Mouse (Mus musculus) megakaryocyte-erythroid progenitor cell, adult 5-6 weeks (primary cell): ENCODE results near the gene Eloa. TPM values are rescaled to one million over a fixed set of nuclear protein-coding genes. Genes with fewer than 3 reads are reported as not detected.
"Not testable (repeated sequence)": the region's sequence is repeated elsewhere in the genome, so short reads cannot be mapped to it uniquely, and the experiment has no call there.

ENCODE experiments used
- ATAC-seq: replicated peaks from 2 replicates; pipeline ENCODE4 v1.8.0; 2016; ENCODE audit warnings: mild to moderate bottlenecking, inconsistent platforms; ENCODE audit not compliant: severe bottlenecking, poor library complexity, low FRiP score, low TSS enrichment
- total RNA-seq, 2 experiments: library from RNA; stranded (forward) in 1 of 2; stranded (reverse) in 1 of 2; fragments of 200-1000, 215-1000 nt in 1 of 2; fragments of >200 nt in 1 of 2; fragmentation: Nextera tagmentation in 1 of 2; gene quantifications; 2 replicates each; pipeline ENCODE4 v1.2.3; 2014 to 2017

The Eloa gene
- total RNA-seq, 2 experiments from 2014 or later: 41.3 to 51.8 TPM

GRCm38 (mm10) chr4:135986301-135986942 is 35.1 kb downstream of the Eloa start:
- peak; percentile 23 for ATAC-seq

GRCm38 (mm10) chr4:135985769-135986168 is 35.8 kb downstream of the Eloa start:
- no peak for ATAC-seq

DNA sequence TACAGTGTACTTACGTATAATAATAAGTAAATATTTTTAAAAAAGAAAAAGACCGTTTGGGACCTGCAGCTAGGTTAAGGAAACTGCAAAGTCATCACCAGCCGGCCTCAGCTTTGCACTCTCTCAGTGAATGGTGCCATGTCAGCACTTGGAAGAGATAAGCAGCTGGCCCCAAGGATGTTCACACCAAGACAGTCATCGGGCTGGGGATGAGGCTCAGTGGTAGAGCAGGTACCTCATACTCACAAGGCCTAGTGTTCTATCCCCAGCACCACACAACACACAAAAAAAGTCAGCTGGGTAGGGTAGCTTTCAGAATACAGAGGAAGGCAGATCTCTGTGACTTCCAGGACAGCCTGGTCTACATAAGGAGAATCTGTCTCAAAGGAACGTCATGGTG is 36.4 kb downstream of the Eloa start:
- peak; percentile 77 for ATAC-seq

GRCm38 (mm10) chr4:135984556-135984955 is 37.0 kb downstream of the Eloa start:
- ATAC-seq: no peak

- ATAC-seq: no peak
These were observed 40.0 kb downstream of the Eloa start for GRCm38 (mm10) chr4:135981524-135982063.

- ATAC-seq: not testable (repeated sequence)
These were observed 41.3 kb downstream of the Eloa start for GRCm38 (mm10) chr4:135980223-135980622.

DNA sequence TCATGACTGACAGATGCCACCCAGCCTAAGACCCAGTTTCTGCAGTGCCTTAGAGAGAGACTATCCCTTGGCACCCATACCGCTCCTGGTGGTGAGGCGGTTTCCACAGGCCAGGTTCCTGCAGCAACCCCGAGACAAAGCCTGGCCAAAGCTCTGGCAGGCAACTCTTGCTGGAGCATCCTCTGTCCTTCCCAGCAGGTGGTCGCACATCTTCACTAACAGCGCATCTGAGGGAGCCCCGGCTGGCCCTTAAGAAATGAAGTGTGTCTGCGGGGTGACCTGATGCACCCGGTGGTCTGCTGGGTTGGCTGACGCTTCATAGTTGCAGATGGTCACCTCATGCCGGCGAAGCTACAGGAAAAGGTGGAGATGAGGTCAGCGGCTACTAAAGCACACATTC is 45.4 kb downstream of the Eloa start:
- no peak for ATAC-seq

DNA sequence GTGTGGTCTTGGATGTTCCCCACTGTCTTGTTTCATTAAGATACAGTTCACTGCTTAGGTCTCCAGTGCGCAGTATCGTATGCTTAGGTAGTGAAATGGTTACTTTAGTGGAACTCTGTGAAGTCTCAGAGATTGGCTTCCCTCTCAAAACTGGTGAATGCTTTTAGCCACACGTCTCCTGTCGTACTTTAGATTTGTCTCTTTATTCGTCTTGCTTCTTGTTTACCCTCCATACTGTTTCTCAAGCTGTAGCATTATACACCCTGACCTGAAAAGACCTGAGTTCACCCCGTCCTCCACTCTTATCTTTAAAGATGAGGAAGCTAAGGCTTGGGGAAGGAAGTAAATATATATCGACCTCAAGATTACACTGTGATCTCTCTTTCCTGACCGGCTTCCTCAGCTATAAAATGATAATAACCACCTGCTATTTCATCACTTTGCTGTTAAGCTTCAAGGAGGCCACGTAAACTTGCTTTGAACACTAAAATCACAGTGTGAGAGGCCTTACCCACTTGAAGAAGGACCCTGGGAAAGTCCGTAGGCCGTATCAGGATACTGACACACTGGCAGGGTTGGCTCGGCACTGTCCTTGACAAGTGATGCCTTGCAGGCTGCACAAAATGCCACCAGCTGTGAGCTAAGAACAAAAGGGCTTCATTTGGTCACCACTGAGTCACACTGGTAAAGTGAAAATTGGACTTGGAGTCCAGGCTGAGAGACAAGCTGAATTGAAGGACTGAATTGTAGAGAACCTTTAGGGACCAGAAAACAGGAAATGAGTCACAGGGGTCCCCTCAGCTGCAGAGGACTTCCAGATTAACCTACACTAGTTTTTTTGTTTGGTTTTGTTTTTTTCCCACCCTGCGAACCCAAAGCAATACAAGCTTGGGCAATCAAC is 48.4 kb downstream of the Eloa start:
- no peak; the same call in 1 of the 2 replicates for ATAC-seq

GRCm38 (mm10) chr4:135972556-135972906 is 49.0 kb downstream of the Eloa start, which contains the start of gene Lypla2:
Gene Lypla2 (minus strand): TSS chr4:135972626.
- peak; percentile 74 for ATAC-seq

DNA sequence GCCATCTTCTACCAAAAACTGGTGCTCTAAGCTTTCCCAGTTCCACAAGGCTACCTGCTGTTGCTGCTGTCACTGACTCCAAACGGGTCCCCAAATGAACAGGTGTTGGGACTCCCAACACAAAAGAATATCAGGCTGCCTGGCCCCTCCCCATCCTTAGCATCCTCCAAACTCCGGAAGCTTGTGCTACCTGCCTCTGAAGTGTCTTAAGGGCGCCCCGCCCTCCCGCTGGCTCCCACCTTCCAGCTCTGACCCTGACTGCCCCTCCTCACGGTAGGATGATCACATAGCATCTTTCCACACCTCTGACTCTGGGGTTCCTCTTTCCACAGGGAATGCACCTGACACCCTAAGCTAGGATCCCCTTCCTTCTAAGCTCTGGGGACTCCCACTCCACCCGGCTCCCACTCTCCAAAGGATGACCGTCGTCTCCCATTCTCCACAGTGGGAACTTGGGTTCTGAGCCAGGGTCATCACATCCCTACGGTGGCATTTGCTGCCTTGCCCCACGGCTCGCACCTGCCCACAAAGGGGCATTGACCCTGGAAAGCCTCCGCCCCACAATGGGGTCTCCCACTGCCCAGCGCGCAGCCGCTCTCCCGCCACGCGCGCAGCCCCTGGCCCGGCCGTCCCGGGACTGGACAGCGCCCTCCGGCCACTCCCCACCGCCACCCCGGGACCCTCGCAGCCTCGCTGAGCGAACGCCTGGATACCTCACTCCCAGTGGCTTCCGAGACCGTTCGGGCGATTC is 49.6 kb downstream of the Eloa start:
- ATAC-seq: no peak

DNA sequence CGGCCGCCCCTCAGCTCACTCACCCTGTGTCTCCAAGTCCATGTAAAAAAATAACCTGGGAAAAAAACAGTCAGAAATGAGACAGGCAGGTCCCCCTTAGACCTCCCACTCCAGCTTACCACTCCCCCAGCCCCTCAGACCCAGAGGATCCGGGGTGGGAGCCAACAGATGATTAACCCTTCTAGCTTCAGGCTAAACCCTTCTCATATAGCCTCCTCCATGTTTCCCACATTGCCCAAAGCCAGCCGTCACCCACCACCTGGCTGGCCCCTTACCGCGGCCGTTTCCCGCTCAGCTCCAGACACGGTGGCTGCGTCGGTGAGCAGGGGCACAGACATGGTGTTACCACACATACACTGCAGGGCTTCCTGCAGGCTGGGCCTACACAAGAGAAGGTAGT is 51.0 kb downstream of the Eloa start:
- ATAC-seq: no peak

DNA sequence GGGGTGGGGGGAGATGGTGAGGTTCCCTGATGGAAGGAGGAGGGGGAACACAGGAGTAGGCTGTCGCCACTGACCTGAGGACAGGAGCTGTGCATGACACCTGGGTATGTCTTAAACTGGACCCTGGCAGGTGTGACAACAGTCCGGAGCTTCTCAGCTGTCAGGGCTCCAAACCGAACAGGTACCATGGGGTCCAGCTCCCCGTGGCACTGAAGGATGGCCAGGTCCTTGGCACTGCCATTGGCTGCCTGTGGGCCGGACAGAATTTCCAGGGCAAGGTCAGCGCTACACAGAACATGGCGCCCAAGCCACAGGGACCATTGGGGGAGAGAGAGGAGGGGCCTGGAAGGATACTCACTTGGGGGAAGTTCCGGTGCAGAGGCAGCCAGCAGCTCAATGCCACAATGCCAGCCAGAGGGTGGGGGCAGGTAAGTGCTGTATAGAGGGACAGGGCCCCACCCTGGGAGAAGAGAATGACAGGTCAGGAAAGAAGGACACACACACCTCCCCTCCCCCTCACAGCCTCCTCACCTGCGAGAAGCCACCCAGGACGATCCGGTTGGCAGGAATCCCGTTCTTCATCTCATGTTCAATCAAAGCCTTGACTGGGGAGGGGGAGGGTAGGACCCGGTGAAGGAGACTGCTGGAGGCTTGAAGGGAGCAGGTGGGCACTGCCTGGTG is 52.4 kb downstream of the Eloa start:
- no peak for ATAC-seq

DNA sequence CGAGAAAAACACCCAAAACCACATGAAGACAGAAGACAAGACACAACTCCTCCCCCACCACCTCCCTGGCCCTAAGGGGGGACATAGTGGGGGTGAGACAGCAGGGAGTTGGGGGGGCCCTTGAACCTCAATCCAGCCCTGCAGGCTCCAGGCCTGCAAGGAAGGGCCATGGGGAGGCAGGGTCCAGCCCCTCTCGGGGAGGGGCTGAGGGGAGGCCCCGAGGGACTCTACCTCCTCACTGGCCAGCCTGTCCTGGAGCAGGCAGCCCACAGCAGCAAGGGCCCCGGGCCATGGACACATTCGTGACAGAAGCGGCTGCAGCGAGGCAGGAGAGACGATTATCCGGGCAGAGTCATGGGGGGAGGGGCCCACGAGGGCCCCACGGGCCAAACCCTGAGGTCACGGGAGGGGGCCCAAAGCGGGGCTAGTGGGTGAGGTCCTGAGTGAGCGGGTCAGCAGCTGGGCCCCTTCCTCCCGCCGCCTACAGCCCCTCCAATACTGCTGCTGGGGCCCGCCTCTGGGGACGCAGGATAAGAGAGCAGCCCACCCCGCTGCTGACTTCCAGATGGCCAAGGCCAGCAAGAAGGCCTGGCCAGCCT is 53.2 kb downstream of the Eloa start:
- ATAC-seq: no peak

DNA sequence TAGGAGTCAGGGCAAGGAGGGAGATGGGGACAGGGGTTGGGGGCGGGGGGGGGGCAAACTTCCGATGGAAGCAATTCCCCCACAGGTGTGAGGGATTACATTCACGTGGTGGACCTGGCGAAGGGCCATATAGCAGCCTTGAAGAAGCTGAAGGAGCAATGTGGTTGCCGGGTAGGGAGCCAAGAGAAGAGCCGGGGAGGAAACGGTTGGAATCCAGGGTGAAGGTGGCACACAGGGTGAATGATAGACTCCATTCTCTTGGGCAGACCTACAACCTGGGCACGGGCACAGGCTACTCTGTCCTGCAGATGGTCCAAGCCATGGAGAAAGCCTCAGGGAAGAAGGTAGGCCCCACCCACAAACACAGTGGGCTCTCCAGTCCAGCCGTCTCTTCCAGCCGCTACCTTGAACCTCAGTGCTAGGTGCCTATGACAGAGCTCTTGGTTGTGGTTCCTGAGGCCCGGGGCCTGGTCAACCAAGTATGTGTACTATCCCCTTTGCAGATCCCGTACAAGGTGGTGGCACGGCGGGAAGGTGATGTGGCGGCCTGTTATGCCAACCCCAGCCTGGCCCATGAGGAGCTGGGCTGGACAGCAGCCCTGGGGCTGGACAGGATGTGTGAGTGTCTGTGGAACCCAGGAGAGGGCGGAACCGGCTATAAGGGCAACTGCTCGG is 54.3 kb downstream of the Eloa start:
- no peak for ATAC-seq

DNA sequence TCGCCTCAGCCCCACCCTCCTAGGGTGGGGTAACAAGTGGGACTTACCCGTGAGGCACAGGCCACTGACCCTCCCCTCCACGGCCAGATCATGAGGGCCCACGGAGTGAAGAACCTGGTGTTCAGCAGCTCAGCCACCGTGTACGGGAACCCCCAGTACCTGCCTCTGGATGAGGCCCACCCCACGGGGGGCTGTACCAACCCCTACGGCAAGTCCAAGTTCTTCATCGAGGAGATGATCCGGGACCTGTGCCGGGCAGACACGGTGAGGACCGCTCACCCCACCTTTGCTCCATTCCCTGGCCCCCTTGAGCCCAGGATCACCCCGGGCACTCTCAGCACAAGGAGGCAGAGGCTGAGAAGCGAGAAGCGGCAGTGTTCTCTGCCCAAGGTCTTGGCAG is 55.3 kb downstream of the Eloa start:
- ATAC-seq: no peak

DNA sequence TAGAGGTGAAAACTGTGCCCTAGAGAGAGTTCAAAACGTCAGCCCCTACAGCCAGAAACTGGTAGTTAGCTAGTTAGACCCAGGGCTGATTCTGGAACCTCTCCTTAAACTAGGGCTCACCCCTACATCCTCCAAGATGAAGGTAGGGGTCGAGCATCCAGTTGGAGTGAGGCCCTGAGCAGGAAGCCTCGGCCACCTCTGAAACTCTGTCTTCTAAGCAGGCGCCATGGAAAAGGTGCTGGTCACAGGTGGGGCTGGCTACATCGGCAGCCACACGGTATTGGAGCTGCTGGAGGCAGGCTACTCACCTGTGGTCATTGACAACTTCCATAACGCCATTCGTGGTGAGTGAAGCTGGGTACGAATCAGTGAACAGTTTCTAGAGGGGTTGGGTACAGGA is 56.5 kb downstream of the Eloa start:
- ATAC-seq: no peak

- peak; percentile 55 for ATAC-seq
These were observed 57.1 kb downstream of the Eloa start for GRCm38 (mm10) chr4:135964426-135964825.

DNA sequence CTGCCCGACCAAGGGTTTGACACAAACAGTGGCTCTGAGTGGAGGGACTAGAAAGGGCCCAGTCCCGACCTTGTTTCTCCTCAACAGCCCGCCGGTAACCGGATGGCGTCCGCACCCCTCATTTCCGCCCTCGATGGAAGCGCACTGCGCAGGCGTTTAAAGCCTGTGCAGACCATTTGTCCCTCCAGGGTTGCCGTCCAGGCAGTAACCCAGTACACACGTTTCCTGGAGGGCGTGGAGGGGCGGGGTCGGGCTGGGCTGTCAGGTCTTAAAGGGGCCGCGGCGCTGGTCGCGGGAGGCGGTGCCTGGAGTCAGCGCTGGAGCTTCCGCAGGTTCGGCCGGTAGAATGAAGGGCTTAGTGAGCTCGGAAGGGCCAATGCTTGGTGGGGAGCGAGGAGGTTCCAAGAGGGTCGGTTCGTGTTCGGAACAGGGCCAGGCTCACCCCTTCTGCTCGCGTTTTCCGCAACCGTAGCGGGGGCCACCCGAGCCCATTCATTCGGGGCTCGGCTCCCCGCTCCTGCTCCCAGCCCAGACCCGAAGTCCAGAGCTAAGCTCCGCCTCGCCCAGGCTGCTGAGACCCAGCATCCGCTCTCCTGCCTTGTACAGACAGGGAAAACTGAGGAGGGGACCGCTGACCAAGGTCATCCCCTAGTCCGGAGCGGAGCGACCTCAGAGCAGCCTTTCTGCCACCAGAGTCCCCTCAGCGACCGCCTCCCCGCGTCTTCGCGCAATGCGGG is 57.9 kb downstream of the Eloa start, which contains the start of gene Gale:
TSS of gene Gale (plus strand) at position 271 of the 737 bp plus-strand sequence.
- peak; percentile 73 for ATAC-seq
